Mouse (Mus musculus) intestine, embryonic 15.5 days (tissue): ENCODE data around the gene Yars. TPM values are rescaled to one million over a fixed set of nuclear protein-coding genes. Genes with fewer than 3 reads are reported as not detected.

ENCODE experiments used
- ATAC-seq: fragments of 200-750 bp; cut with Nextera tagmentation; 2 replicates; pipeline ENCODE4 v1.8.0; 2017; ENCODE audit warnings: moderate TSS enrichment, moderate library complexity
- H3K27ac ChIP-seq: fragments of 300-500 bp; sonication (generic); 2 replicates; pipeline ENCODE4 v1.5.1; 2015; ENCODE audit warnings: mild to moderate bottlenecking, inconsistent platforms
- H3K27me3 ChIP-seq: fragments of 300-500 bp; sonication (generic); replicated peaks from 2 replicates; pipeline ENCODE4 v1.6.1; 2015; ENCODE audit warnings: inconsistent platforms
- H3K36me3 ChIP-seq: fragments of 300-500 bp; sonication (generic); 2 replicates; pipeline ENCODE4 v1.6.1; 2015; ENCODE audit warnings: inconsistent platforms
- H3K4me1 ChIP-seq: fragments of 300-500 bp; sonication (generic); replicated peaks from 2 replicates; pipeline ENCODE4 v1.6.1; 2015; ENCODE audit warnings: inconsistent platforms
- H3K4me2 ChIP-seq: fragments of 300-500 bp; sonication (generic); replicated peaks from 2 replicates; pipeline ENCODE4 v1.6.1; 2015; ENCODE audit warnings: mild to moderate bottlenecking, inconsistent platforms
- H3K4me3 ChIP-seq: fragments of 300-500 bp; sonication (generic); replicated peaks from 2 replicates; pipeline ENCODE4 v1.5.1; 2015; ENCODE audit warnings: inconsistent platforms
- H3K9ac ChIP-seq: fragments of 300-500 bp; sonication (generic); 2 replicates; pipeline ENCODE4 v1.6.1; 2015; ENCODE audit warnings: inconsistent platforms
- H3K9me3 ChIP-seq: fragments of 300-500 bp; sonication (generic); 2 replicates; pipeline ENCODE4 v1.6.1; 2016; ENCODE audit warnings: inconsistent platforms
- WGBS: fragments of 180-500 bp; shearing (Covaris S2); methylation state at CpG from one replicate; pipeline ENCODE4 v1.1.7; 2015; 5-methylcytosine and 5-hydroxymethylcytosine counted together
- polyA plus RNA-seq: library from polyadenylated mRNA; unstranded; fragments of >200 nt; fragmentation: Nextera tagmentation; extraction: Ambion mirVana; gene quantifications from 2 replicates; pipeline ENCODE4 v1.2.1, GENCODE M21; 2015

Yars gene
- polyA plus RNA-seq, 1 experiment from 2014 or later, result 97.2 TPM

DNA sequence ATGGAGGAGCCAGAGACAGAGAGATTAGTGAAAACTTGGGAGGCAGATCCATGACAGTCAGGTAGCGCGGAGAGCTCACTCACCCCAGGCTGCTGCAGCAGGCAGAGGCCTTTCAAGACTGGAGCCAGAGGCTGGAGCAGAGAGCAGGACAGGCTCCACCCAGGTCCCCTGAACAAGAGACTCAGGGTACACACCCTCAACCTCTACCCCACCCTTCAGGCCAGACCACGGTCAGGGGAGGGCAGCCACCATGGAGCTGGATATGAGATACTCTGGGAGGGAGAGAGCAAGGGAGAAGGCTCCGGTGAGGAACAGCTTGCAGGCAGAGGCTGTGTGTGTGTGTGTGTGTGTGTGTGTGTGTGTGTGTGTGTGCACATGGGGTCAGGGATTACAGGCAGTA lies 76.6 kb downstream of the Yars start:
- no peaks in the 10 kb centered on the region for H3K9me3 ChIP-seq
- H3K9ac ChIP-seq, result no peak overlapping the region
- no peaks in the 10 kb centered on the region for H3K27me3 ChIP-seq
- H3K36me3 ChIP-seq, result no peaks in the 10 kb centered on the region
- H3K4me3 ChIP-seq, result no peak overlapping the region
- peak; percentile 26 for ATAC-seq
- H3K27ac ChIP-seq, result no peak overlapping the region
- WGBS, result 90% methylated on average over 3 of the region's 4 CpGs
- no peak overlapping the region for H3K4me2 ChIP-seq
- H3K4me1 ChIP-seq, result peaks cover 10% of the 10 kb centered on the region

GRCm38 (mm10) chr4:129266821-129267220 lies 77.3 kb downstream of the Yars start:
- Histone ChIP-seq H3K27ac (no peak overlapping the region), H3K27me3 (no peaks in the 10 kb centered on the region), H3K36me3 (no peaks in the 10 kb centered on the region), H3K9ac (no peak overlapping the region), H3K9me3 (no peaks in the 10 kb centered on the region), H3K4me3 (no peak overlapping the region), H3K4me2 (no peak overlapping the region), H3K4me1 (peaks cover 10% of the 10 kb centered on the region)
- 76% methylated on average over 5 of the region's 5 CpGs for WGBS
- no peak for ATAC-seq

DNA sequence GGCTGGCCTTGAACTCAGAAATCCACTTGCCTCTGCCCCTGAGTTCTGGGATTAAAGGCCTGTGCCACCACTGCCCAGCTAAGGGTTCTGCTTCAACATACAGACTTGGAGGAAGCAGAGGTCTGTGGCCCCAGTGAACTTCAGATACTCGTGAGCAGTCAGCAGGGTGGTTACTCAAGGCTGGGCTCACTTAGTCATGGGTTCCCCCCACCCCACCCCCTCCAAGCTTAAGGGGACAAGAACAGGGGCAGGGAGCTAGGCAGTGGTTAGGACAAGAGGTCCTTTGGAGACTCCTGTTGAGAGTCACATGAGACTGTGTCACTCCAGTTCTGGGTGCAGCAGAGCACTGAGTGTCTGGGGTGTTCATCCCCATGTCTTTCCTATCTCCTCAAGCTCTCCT lies 79.1 kb downstream of the Yars start:
- Histone ChIP-seq H3K4me3 (no peak overlapping the region), H3K27ac (no peak overlapping the region), H3K36me3 (no peaks in the 10 kb centered on the region), H3K9me3 (no peaks in the 10 kb centered on the region), H3K27me3 (no peaks in the 10 kb centered on the region), H3K4me1 (peaks cover 6% of the 10 kb centered on the region; the same call in 1 of the 2 replicates), H3K4me2 (no peak overlapping the region), H3K9ac (no peak overlapping the region)
- no peak for ATAC-seq
- 32% methylated on average over 1 of the region's 1 CpGs for WGBS

Other genes starting within 250 kb of the Yars start
- 12.9 and 13.3 TPM in 2 replicates for gene Azin2, start 227.3 kb upstream of the Yars start, polyA plus RNA-seq
- 297 and 298 TPM in 2 replicates for gene Ak2, start 197.8 kb upstream of the Yars start, polyA plus RNA-seq
- 6.7 and 7.0 TPM in 2 replicates for gene Rnf19b, start 131.5 kb upstream of the Yars start, polyA plus RNA-seq
- gene Tmem54, start 84.2 kb upstream of the Yars start, polyA plus RNA-seq, result 90.0 and 106 TPM in 2 replicates
- gene Hpca, start 67.7 kb upstream of the Yars start, polyA plus RNA-seq, result 4.1 and 5.2 TPM in 2 replicates
- 2.7 and 2.9 TPM in 2 replicates for gene Fndc5, start 52.8 kb upstream of the Yars start, polyA plus RNA-seq
- 12.5 and 14.5 TPM in 2 replicates for gene S100pbp, start within 50 bp of the Yars start, polyA plus RNA-seq
- gene C77080, start 71.6 kb downstream of the Yars start, polyA plus RNA-seq, result 9.7 and 10.3 TPM in 2 replicates
- gene Sync, start 97.9 kb downstream of the Yars start, polyA plus RNA-seq, result 1.2 TPM in 2 replicates
- gene Rbbp4, start 145.6 kb downstream of the Yars start, polyA plus RNA-seq, result 310 and 386 TPM in 2 replicates
- gene Zbtb8os, start 145.9 kb downstream of the Yars start, polyA plus RNA-seq, result 58.0 and 62.6 TPM in 2 replicates
- 15.1 and 15.4 TPM in 2 replicates for gene Zbtb8a, start 188.4 kb downstream of the Yars start, polyA plus RNA-seq